Mouse (Mus musculus) heart, postnatal 10 days (tissue): ENCODE data around the gene Mapt. TPM values are rescaled to one million over a fixed set of nuclear protein-coding genes. Genes with fewer than 3 reads are reported as not detected.
A peak's percentile ranks its signal among the peaks of the same experiment; 100 is the strongest.

Experiments
- DNase-seq, 2 experiments: peaks; one replicate each; pipeline ENCODE4 v3.0.0; 2021
- intact Hi-C: fragments of 180-260 bp; cut with DNase I; formaldehyde crosslinking; loops from one replicate; pipeline ENCODE4 v1.15.1; 2025
- total RNA-seq, 2 experiments: library from RNA; stranded (reverse); gene quantifications; 2 replicates each; pipeline ENCODE4 v1.2.3; 2021

Gene Mapt
- total RNA-seq, 2 experiments from 2014 or later = 40.7 to 52.8 TPM

DNA sequence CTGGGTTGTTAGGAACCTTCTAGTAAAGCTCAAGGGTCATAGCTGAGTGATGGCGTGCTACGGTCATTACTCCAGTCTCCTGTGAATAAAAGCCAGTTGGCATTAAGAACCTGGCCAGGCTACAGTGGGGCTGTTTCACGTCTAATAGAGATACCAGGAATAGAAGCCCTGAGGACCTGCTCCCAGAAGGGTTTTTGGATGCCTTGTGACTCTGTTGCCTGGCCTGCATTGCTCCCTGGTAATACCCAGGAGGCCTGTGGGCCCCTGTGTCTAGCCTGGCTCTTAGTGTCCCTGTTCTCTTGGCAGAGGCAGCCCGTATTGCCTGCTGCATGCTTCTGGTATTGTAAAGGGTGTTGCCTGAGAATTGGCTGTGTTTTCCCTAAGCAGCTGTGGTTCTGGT, 75.9 kb downstream of the Mapt start:
- peak; percentile 59 to 61 for DNase-seq
- intact Hi-C loops = no loop called here

DNA sequence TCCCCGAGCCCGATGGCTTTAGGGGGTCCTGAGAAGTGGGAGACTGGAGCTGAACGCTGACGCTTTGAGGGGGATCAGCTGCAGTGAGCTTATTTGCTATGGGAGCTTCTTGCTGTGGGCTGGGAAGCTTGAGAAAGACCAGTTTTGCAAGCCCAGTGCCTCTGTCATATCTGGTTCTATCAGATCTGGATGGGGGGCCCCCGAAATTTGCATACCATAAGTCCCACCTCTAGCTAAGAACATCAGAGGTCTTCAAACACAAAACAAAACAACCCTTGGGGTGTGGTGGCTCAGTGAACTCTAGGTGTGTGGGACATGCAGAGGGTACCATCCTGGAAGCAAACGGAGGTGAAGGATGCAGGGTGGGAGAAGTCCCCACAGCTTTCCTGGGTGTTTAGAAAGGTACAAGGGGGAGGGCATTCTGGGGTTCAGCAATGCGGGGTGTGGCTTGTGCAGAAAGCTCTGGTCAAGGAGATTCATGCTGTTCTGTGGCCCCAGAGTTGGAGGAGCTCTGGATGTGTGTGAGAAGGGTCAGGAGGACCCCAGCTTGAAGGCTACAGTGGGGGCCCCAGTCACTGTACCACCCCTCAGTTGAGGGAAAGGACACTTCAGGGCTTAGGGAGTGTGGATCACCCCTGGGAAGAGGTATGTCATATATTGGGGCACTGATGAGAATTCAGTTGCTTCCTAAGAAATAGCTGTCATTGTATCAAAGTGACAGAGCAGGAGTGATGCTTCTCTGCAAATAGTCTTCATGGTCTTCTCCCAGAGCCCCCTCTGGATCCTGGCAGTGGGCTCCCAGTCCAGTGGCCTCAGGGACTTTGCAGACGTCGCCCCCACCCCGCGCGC, 78.4 kb downstream of the Mapt start:
- no peak for DNase-seq
- intact Hi-C loops = no loop called here

DNA sequence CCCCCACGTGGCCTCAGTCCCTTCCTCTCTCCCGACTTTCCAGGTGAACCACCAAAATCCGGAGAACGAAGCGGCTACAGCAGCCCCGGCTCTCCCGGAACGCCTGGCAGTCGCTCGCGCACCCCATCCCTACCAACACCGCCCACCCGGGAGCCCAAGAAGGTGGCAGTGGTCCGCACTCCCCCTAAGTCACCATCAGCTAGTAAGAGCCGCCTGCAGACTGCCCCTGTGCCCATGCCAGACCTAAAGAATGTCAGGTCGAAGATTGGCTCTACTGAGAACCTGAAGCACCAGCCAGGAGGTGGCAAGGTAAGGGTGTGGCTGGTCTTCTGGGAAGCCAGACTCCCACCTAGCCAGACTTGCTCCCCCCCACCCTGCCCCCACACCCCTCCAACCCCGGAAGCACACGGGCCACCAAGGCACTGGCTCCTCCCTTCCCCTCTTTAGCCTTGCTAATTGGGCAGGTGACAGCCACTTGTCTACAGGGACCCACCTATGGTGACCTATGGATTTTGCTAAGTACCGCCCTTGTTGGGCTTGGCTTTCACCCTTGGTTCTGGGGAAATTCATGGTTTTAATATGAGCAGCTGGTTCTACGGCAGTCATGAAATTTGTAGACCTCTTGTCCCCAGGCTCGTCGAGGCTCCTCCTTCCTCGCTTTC, 79.2 kb downstream of the Mapt start:
- intact Hi-C loops = no loop called here
- no peak for DNase-seq

DNA sequence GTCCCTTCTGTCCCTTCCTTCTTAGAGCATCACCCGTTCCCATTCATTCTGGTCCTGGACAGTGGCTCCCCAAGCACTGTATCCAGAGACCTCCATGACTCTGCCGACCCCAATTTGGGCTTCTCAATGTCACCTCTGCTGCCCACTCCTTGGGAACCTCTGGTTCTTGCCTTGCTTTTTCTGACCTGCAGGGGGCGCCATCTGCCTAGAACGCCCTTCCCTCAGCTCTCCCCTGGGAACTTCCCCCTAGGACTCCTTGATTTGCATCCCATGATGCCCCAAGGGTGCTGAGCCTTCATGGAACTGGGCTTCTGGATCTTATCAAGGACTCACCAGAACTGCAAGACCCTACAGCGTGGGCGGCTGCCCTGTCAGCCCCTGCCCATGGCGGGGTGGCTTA, 80.5 kb downstream of the Mapt start:
- no peak for DNase-seq
- intact Hi-C loops = no loop called here

DNA sequence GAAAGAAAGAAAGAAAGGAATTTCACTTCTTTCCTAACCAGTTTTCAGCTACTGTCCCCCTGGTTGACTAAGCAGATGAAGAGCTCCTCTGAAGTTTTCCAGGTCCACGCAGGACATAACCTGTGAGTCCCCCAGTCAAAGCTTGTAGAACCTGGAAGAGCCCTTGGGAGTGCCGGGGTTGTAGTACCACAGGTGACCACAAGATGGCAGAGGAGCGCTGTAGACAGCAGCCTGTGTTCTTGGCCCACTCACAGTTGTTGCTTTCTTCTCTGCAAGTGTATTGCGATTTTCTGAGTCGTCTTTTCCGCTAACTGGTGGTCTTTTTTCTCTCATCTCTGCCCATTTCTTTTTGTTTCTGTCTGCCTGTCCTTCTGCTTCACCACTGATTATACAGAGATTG, 84.5 kb downstream of the Mapt start:
- DNase-seq = peak; percentile 81 to 87
- intact Hi-C loops = loop anchor here (1.0 to 5.0 kb wide), 2 partner anchors 146 to 192 kb away; no protein-coding TSS in a partner anchor

DNA sequence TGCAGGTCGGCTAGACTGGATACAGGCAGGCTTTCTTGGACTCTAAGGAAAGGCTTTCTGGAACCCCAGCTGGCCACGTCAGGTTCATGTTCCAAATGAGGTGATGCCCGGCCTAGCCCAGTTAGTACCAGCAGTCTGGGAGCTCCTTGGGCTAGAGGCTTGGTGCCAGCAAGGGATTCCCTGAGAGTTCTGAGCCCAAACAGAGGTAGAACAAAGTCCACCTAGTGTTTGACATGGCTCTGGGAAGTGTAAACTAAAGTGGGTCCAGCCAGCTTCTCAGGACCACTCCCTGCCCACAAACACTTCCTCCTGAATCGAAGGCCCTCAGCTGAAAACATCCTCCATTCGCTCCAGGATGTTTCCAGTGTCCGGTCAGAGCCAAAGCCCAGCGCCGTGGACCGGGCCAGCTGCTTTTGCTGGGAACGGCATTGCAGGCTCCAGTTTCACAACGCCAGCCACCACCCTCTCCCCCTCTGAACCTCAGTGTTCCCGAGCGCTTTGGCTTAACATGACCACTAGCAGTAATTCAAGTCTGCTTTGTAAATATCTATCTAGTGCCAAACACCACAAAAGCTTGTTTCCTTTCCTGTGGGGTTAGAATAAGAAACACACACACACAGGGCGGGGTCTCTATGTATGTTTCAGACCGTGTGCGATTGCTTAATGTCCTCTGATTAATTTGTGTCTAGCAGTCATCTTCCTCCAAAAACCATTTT, 85.7 kb downstream of the Mapt start:
- peak; percentile 43 to 46 for DNase-seq
- intact Hi-C loops = loop anchor here (5.0 kb wide), 1 partner anchor 190 kb away; no protein-coding TSS in a partner anchor

DNA sequence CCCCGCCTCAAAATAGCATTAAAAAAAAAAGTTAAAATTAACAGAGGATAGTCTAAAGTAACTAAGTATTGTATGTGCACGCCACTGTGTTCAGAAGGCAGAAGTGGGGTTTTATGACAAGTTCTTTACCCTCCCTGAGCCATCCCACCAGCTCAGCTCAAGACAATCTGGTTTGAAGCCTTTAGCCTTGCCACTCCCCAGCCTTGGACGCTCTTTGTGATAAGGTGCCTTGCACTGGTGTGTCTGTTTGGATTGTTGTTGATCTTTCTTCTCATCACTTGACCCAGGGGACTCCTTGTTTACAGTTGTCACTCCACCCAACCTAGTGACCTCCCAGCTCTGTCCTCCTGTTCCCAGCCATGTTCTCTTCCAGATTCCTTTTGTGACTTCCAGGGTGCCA, 86.4 kb downstream of the Mapt start:
- intact Hi-C loops = loop anchor here (5.0 kb wide), 1 partner anchor 190 kb away; no protein-coding TSS in a partner anchor
- no peak for DNase-seq

DNA sequence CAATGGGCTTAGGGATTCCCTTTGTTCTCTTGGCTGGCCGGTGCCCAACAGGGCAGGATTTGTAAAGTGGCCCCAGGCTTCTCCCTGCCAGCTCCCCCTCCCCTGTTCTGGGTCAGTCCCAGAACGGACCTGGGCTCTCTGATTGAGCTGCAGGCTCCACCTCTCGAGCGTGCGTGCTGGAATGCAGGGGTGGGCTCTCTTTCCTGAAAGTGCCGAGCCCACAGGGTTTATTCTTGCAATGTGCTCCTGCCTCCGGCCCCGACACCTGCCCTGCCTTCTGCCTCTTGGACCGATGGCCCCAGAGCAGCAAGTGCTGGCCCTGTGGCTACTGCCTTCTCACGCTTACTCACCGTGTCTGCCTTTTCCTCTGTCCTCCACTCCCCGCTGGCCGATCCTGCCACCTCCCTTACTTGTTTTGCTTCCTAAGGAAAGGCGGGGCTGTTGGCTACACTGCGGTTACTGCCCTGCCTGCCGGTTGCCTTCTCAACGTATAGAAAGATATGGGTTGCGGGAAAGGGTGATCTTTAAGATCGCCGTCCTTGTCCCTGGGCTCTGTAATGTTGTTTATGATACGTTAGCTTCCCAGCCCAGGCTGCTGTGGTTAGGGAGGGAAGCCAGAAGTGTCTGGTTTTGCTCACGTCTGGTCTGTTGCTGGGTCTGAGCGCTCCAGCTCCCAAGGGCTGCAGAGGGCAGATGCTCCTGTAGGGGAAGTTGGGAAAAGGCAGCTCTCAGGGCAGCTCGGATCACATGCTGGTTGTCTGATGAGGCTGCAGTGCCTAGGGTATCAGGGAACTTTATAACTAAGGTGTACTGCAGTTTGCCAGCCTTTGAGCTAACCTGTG, 88.0 kb downstream of the Mapt start:
- intact Hi-C loops = loop anchor here (5.0 kb wide), 1 partner anchor 188 kb away; no protein-coding TSS in a partner anchor

DNA sequence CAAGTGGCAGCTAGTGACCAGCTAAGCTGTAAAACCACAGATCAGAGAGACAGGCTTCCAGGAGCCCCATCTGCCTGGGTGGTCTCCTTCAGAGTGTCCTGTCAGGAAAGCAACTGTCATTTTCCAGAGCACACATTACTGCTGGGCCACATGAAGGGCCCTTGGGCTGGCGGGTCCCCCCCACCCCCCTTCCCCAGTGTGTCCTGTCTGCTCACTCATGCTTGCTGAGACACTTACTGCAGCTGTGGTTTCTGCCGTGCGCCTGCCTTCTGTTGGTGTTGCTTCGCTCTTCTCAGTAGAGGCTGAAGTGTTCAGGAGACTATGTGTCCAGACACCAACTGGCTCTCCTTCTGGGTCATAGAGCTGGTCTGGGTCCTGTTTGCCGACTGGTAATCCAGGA, 89.3 kb downstream of the Mapt start:
- no peak for DNase-seq
- intact Hi-C loops = no loop called here

More for the DNA sequence above, 88.0 kb downstream of the Mapt start:
- peak; percentile 45 to 60 for DNase-seq

DNA sequence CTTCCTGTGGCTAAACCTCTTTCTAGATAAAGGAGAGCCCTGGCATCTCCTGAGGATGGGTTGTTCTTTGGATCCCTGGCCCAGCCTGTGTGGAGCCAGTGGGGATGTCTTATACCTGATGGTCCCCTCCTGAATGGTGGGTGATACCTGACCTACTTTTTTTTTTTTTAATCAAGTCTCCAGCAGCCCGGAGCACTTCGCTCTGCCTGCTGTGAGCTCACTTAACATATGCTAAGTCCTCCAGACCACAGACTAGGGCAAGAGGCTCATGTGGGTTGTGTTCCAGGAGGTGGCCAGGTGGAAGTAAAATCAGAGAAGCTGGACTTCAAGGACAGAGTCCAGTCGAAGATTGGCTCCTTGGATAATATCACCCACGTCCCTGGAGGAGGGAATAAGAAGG, 91.0 kb downstream of the Mapt start:
- no peak for DNase-seq
- intact Hi-C loops = no loop called here

DNA sequence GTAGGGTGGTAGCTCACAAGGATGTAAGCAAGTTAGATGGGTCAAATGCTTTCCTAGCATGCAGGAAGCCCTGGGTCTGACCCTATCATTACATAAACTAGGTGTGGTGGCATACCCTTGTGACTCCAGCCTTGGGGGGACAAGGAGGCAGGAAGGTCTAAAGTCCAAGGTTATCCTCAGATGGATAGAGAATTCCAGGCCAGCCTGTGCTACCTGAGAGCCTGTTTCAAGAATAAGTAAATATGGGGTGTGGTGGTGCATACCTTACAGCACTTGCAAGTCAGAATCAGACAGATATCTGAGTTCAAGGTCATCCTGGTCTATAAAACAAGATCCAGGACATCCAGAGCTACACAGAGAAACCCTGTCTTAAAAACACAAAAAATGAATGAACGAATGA, 96.3 kb downstream of the Mapt start:
- no peak for DNase-seq
- intact Hi-C loops = no loop called here

DNA sequence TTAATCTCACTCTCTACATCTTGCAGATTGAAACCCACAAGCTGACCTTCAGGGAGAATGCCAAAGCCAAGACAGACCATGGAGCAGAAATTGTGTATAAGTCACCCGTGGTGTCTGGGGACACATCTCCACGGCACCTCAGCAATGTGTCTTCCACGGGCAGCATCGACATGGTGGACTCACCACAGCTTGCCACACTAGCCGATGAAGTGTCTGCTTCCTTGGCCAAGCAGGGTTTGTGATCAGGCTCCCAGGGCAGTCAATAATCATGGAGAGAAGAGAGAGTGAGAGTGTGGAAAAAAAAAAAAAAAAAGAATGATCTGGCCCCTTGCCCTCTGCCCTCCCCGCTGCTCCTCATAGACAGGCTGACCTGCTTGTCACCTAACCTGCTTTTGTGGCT, 96.8 kb downstream of the Mapt start:
- DNase-seq = no peak
- intact Hi-C loops = no loop called here

DNA sequence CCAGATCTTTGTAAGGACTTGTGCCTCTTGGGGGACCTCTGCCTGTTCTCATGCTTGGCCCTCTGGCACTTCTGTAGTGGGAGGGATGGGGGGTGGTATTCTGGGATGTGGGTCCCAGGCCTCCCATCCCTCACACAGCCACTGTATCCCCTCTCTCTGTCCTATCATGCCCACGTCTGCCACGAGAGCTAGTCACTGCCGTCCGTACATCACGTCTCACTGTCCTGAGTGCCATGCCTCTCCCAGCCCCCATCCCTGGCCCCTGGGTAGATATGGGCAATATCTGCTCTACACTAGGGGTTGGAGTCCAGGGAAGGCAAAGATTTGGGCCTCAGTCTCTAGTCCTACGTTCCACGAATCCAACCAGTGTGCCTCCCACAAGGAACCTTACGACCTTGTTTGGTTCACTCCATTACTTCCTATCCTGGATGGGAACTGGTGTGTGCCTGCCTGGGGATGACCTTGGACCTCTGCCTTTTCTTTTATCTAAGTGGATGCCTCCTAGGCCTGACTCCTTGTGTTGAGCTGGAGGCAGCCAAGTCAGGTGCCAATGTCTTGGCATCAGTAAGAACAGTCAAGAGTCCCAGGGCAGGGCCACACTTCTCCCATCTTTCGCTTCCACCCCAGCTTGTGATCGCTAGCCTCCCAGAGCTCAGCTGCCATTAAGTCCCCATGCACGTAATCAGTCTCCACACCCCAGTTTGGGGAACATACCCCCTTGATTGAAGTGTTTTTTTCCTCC, 98.2 kb downstream of the Mapt start:
- intact Hi-C loops = no loop called here
- no peak for DNase-seq

DNA sequence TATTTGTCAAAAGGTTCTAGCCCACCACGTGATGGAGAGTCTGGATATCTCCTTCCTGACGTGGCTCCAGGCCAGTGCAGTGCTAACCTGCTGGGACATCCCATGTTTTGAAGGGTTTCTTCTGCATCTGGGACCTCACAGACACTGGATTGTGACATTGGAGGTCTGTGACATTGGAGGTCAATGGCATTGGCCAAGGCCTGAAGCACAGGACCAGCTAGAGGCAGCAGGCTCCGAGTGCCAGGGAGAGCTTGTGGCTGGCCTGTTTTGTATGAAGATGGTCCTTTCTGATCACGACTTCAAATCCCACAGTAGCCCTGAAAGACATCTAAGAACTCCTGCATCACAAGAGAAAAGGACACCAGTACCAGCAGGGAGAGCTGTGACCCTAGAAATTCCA, 99.0 kb downstream of the Mapt start:
- no peak for DNase-seq
- intact Hi-C loops = no loop called here

DNA sequence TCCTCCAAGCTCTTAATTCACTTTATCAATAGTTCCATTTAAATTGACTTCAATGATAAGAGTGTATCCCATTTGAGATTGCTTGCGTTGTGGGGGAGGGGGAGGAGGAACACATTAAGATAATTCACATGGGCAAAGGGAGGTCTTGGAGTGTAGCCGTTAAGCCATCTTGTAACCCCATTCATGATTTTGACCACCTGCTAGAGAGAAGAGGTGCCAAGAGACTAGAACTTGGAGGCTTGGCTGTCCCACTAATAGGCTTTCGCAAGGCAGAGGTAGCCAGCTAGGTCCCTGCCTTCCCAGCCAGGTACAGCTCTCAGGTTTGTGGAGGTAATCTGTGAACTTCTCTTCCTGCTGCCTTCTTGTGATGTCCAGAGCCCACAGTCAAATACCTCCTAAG, 100.0 kb downstream of the Mapt start:
- intact Hi-C loops = no loop called here
- no peak for DNase-seq

DNA sequence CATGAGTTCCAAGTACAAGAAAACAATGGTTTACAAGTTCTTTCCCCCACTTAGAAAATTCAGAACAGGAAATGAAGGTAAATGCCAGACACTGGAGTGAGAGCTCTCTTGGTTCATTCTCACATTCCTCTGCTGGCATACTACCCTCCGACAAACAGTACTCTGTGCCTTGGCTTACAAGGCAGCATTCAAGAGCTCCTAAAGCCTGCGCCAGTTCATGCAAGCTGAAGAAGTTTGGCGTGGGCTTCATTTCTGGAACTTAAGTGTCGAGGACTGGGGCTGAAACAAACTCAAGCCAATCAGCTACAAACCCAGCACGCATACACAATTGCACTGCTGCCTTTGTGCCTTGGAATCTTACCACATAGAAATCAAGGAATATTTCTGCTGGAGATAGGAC, 100.9 kb downstream of the Mapt start:
- intact Hi-C loops = no loop called here
- no peak for DNase-seq

DNA sequence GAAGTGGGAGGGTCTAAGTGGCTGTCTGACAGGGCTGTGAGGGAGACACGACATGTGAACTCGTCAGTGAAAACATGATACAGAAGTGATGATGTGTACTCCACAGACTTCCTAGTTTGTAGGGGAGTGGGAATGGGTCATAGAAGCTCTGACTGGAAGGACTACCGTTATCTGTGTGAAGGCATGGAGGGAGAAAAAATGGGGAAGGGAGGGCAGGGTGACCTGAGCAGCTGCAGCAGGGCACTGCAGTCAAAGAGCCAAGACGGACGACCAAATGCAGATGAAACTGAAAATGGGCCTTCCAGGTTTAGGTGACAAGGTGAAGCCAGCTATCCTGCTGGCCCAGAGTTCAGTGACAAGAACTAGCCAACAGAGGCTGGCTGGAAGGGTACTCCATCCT, 102.9 kb downstream of the Mapt start:
- intact Hi-C loops = no loop called here
- DNase-seq = no peak

DNA sequence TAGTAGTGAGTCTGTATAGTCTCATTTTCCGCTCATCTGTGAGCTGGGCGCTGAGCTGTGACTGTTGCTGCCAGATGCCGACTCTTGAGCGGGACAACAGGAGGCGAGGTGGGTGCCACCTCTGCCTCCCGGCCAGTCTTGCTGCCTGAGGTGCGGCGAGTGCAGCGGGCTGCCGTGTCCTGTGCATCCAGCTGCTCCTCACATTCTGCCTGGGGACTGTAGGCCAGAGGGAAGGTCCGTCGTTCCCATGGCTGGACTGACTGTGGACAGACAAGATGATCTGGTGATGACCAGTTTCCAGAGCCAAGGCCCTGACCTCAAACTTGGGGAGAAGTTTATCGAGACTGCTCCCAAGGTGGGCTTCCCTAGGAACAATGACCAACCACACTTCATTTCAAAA, 103.8 kb downstream of the Mapt start:
- intact Hi-C loops = no loop called here
- DNase-seq = no peak

DNA sequence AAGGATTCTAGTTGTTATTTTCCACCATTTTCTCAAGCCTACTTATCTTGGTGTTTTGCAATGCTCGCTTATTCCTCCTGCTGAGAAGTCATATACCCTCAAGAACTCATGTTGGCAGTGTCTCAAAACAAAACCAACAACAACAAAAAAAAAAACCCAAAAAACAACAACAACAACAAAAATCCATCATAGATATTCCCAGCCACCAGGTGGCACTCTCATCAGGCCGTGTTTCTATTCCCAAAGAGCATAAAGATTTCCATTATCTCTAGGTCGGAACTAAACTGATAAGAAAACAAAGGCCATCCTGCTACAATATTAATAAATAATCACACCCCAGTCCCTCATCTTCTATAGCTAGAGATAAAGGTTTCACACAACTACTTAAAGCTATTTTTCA, 115.7 kb downstream of the Mapt start:
- intact Hi-C loops = loop anchor here (2.0 kb wide), 2 partner anchors 96 to 114 kb away; no protein-coding TSS in a partner anchor
- DNase-seq = peak in 1 of 2 experiments; percentile 40

DNA sequence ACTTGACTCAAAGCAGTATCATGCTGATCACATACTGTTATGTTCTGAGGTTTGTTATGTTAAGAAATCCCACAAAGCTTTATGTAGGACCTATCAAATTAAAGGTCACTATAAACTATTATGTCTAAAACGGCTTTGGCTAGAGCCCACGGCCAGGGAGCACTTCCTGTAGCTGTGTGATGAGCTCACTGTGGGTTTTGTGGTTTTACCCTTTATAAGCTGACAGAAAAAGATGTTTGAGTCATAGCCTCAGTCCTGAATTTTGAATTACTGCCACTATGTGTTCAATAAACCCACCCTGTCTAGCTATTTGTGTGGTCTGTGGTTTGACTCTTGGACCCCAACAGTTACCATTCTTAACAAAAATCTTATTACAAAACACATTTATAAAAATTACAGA, 130.6 kb downstream of the Mapt start:
- intact Hi-C loops = no loop called here
- DNase-seq = no peak
